Mouse (Mus musculus) C2C12 (cell line): ENCODE data around the gene Zfp131. TPM values are rescaled to one million over a fixed set of nuclear protein-coding genes. Genes with fewer than 3 reads are reported as not detected.
"Not testable (repeated sequence)": the region's sequence is repeated elsewhere in the genome, so short reads cannot be mapped to it uniquely, and the experiment has no call there.

Source experiments
- H3K27me3 ChIP-seq: one replicate; pipeline ENCODE4 v1.6.1; 2011; ENCODE audit not compliant: control insufficient read depth, insufficient read depth, insufficient read length
- H3K36me3 ChIP-seq: one replicate; pipeline ENCODE4 v1.6.1; 2011; ENCODE audit not compliant: control insufficient read depth, insufficient read depth
- H3K4me3 ChIP-seq: one replicate; pipeline ENCODE4 v1.5.1; 2011; ENCODE audit warnings: mild to moderate bottlenecking, control low read depth; ENCODE audit not compliant: poor library complexity, insufficient read depth, severe bottlenecking
- H3K79me2 ChIP-seq: one replicate; pipeline ENCODE4 v1.6.1; 2011; ENCODE audit not compliant: control insufficient read depth, insufficient read depth
- H3K79me3 ChIP-seq: one replicate; pipeline ENCODE4 v1.6.1; 2011; ENCODE audit warnings: low read depth, control low read depth
- H3ac ChIP-seq: one replicate; pipeline ENCODE3; 2011; ENCODE audit warnings: low read depth; ENCODE audit not compliant: control insufficient read depth, insufficient read length
- CTCF ChIP-seq: IDR thresholded peaks from one replicate; pipeline ENCODE4 v1.5.1; 2011; ENCODE audit not compliant: control insufficient read depth, insufficient read depth, insufficient read length
- FOSL1 ChIP-seq: IDR thresholded peaks from one replicate; pipeline ENCODE4 v1.8.0; 2011; ENCODE audit warnings: mild to moderate bottlenecking, low read length; ENCODE audit not compliant: poor library complexity, insufficient read depth, severe bottlenecking
- MAX ChIP-seq: IDR thresholded peaks from one replicate; pipeline ENCODE4 v1.6.1; 2011; ENCODE audit warnings: mild to moderate bottlenecking, control low read depth
- MYOD1 ChIP-seq: IDR thresholded peaks from one replicate; pipeline ENCODE4 v1.6.1; 2011; ENCODE audit warnings: low read depth; ENCODE audit not compliant: control insufficient read depth, insufficient read length
- long read RNA-seq, 2 experiments: library from polyadenylated mRNA; unstranded; transcript quantifications; one replicate each; pipeline ENCODE4 v2.0.0; 2019 to 2020
- polyA plus RNA-seq: library from polyadenylated mRNA; unstranded; fragments of >200 nt; fragmentation: generic; extraction: Trizol; gene quantifications from one replicate; pipeline ENCODE4 v1.2.1, GENCODE M21; 2012; ENCODE audit warnings: missing spikeins

Zfp131 gene
- polyA plus RNA-seq, result 10.9 TPM
- long read RNA-seq, experiment 1, partial matches to known transcripts, result 3 of 5 reads
- long read RNA-seq, experiment 1, other reads (novel, unspliced or antisense), result 1 of 5 reads
- long read RNA-seq, experiment 2, transcript Zfp131-202 (8 exons, 2,966 nt), result major isoform, 5 of 20 reads
- long read RNA-seq, experiment 2, partial matches to known transcripts, result 6 of 20 reads
- long read RNA-seq, experiment 2, other reads (novel, unspliced or antisense), result 5 of 20 reads

DNA sequence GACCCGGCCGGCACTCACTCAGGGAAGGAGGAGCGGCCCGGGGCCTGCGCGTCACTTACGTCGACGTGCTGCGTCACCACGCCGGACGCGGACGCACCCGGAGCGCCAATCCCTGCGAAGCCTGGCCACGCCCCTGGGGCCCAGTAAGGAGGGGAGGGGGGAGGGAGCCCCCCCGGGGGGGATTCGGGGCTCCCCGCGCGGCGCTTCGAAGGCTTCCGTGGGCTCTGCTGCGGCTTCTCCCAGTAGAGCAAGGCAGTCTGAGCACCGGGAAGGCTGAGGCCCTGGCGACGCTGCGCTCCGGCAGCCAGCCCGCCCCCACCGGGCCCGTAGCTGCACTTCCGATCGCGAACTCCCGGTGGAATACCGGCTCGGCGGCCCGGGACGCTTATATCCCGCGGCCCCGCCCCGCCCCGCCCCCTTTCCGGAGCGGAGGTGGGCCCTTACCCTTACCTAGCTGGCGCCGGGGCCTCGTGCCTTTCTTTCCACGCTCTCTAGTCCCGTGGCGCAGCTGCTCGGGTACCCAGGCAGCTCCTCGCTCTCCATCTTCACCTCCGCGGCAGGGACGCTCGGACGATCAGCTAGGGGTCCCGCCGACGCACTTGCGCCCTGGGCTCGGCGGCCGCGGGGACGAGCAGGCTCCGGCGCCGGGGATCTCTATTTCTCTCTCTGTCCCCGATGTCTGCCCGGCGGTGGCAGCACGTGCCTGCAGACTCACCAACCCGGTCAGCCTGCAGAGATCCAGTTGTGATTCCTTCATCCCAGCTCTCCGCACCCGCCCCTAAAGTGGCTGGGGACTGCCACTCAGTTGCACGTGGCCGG lies at the start of gene Zfp131:
Gene Zfp131, minus strand, starts transcription at position 129 of the 819 bp plus-strand sequence.
- no peak for TF ChIP-seq CTCF
- no peak for TF ChIP-seq FOSL1
- TF ChIP-seq MAX, result peak; percentile 86
- TF ChIP-seq MYOD1, result no peak
- Histone ChIP-seq H3K79me3 (peaks cover 26% of the 10 kb centered on the region), H3K79me2 (peaks cover 40% of the 10 kb centered on the region), H3ac (peak within 1 kb of the TSS; percentile 96), H3K27me3 (no peaks in the 10 kb centered on the region), H3K36me3 (peaks cover 32% of the 10 kb centered on the region), H3K4me3 (peak within 1 kb of the TSS; percentile 84)

DNA sequence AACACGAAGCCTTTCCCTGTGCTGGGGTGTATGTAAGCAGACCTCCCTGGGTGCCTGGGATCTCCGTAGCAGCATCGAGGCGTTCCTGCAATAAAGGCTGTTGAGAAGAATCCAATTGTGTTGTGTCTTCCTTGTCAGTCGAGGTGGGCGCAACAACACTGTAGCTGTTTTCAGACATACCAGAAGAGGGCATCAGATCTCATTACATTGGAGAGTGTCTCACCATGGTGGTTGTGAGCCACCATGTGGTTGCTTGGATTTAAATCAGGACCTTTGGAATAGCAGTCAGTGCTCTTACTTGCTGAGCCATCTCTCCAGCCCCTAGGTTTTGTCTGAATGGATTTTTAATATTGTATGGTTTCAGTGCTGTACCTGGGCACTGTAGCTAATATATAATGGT lies 49.3 kb upstream of the Zfp131 start:
- H3K79me3 ChIP-seq, H3K79me2 ChIP-seq, H3K4me3 ChIP-seq, H3ac ChIP-seq, H3K27me3 ChIP-seq, H3K36me3 ChIP-seq: not testable (repeated sequence)

DNA sequence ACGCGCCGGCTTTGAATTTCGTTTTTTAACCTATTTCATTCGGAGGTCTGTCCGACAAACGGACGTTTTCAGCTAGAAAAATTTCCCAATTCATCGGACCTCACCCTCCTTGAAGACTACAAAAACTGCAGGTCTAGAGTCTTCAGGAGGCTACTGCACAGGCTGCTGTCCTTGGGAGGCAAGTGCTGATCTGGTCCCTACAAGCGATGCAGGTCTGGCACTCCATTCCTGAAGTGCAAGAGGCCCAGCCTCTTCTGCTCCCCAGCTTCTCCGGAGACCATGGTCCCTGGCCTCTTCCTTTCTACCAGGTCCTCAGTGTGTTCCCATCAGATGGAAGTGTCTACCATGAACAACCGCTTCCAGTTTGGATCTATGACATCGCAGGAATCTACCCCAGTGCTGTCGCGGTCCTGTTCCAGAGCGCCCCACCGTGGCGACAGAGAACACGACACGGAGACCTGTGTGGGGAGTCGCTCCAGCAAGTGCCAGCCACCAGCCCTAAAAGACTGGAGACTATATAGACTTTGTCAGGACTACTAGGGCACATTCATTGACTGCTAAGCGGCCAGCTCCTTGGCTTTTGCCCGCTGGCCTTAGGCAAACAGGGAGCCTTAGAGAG lies 47.1 kb upstream of the Zfp131 start:
- not testable (repeated sequence) for H3K36me3 ChIP-seq, H3K27me3 ChIP-seq, H3K79me3 ChIP-seq, H3K79me2 ChIP-seq, H3ac ChIP-seq, H3K4me3 ChIP-seq

DNA sequence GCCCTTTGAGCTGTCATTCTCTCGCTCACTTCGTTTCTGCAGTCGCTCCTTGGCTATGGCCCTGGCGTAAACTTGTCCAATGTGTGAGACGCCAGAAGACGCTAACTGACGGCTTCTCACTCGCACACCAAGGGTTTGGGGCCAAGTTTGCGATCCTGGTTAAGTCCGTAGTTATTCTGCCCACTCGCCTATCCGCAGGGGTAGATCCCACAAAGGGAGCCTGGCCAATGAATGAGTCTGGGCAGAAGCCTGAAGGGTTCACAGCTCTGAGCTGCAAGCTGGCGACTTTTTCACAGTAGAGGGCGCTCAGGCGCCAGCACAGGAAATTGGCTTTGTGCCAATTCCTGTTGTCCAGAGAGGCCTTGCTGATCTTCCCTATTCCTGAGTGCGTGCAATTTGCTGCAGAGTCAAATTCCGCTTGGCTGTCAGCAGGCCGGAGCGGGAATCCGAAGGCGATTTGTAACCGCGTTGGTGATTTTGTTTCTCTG lies 45.7 kb upstream of the Zfp131 start:
- not testable (repeated sequence) for H3K79me2 ChIP-seq, H3K27me3 ChIP-seq, H3K79me3 ChIP-seq, H3ac ChIP-seq, H3K4me3 ChIP-seq, H3K36me3 ChIP-seq

DNA sequence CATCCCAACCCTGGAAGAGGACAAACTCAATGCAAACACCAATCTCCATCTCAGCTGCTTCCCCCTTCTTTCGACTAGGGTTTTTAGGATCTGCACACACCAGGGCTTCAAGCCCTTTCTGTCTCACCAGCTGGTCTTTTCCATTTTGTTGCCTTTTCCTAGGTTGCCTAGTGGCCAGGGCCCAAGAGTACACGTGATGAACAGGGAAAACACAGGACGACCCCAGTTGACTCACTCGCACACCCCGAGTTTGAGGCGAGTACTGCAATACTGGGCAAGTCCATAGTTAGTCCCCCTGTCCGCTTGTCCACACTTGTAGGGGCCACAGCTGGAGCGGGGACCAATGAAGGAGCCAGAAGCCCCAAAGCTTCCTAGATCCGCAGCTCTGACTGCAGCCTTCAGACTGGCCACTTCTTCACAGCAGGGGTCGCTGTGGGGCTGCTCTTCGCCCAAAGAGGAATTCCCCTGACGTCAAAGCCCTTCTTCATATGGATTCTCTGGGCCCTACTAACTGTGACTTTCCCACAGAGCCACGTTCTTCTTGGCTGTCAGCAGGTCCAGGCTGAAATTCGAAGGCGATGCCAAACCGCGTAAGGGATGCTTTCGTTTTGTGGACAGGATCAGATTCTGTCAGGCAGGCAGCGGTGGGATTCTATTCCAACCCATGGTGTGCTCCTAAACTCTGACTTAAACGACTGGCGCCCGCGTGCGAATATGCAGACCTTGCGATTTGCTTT lies 44.8 kb upstream of the Zfp131 start, which contains the start of gene D13Ertd608e:
Gene D13Ertd608e, plus strand, starts transcription at position 687 of the 737 bp plus-strand sequence.
- H3K4me3 ChIP-seq, result not testable (repeated sequence)

DNA sequence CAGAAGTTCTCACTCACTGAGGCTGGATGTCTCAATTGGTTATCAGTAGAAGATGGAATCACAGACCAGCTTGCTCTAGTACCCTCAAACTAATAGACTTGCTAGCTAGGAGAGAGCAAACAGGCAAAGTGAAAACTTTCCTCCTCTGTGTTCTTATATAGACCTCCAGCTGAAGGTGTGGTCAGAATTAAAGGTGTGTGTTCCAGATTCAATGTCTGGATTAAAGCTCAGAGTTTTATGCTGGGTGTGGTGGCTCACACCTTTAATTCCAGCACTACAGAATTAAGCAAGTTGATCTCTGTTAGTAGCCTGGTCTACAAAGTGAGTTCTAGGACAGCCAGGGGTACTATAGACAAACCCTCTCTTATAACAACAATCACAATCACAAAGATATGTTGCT lies 39.4 kb upstream of the Zfp131 start, which contains the start of gene AF067063:
Gene AF067063, minus strand, starts transcription at position 101 of the 400 bp plus-strand sequence.
- not testable (repeated sequence) for H3K79me2 ChIP-seq, H3K36me3 ChIP-seq, H3K4me3 ChIP-seq

More for the DNA sequence above, 44.8 kb upstream of the Zfp131 start, which contains the start of gene D13Ertd608e:
- not testable (repeated sequence) for H3ac ChIP-seq, H3K36me3 ChIP-seq, H3K79me3 ChIP-seq, H3K79me2 ChIP-seq, H3K27me3 ChIP-seq

More for the DNA sequence above, 39.4 kb upstream of the Zfp131 start, which contains the start of gene AF067063:
- H3ac ChIP-seq, H3K27me3 ChIP-seq, H3K79me3 ChIP-seq: not testable (repeated sequence)
